Mouse (Mus musculus) heart, embryonic 16.5 days (tissue): Measurements from ENCODE around the gene Wasf2. TPM values are rescaled to one million over a fixed set of nuclear protein-coding genes. Genes with fewer than 3 reads are reported as not detected.

Experiments
- ATAC-seq: fragments of 200-750 bp; cut with Nextera tagmentation; replicated peaks from 2 replicates; pipeline ENCODE4 v1.8.0; 2017; ENCODE audit warnings: moderate number of reproducible peaks; ENCODE audit not compliant: insufficient read depth, low FRiP score; ENCODE audit errors: extremely low read depth
- H3K27ac ChIP-seq: fragments of 300-500 bp; sonication (generic); 2 replicates; pipeline ENCODE4 v1.5.1; 2014; ENCODE audit warnings: mild to moderate bottlenecking, low read length, control low read depth, moderate library complexity
- H3K27me3 ChIP-seq: fragments of 300-500 bp; sonication (generic); 2 replicates; pipeline ENCODE4 v1.6.1; 2014; ENCODE audit warnings: low read length, mixed read lengths; ENCODE audit not compliant: control insufficient read depth, insufficient read depth
- H3K36me3 ChIP-seq: fragments of 300-500 bp; sonication (generic); 2 replicates; pipeline ENCODE4 v1.6.1; 2014; ENCODE audit not compliant: control insufficient read depth, insufficient read depth
- H3K4me1 ChIP-seq: fragments of 300-500 bp; sonication (generic); 2 replicates; pipeline ENCODE4 v1.6.1; 2014; ENCODE audit warnings: low read length, mixed read lengths; ENCODE audit not compliant: control insufficient read depth, insufficient read depth
- H3K4me2 ChIP-seq: fragments of 300-500 bp; sonication (generic); 2 replicates; pipeline ENCODE4 v1.6.1; 2014; ENCODE audit warnings: low read depth, mild to moderate bottlenecking, control low read depth, low read length
- H3K4me3 ChIP-seq: fragments of 300-500 bp; sonication (generic); 2 replicates; pipeline ENCODE4 v1.5.1; 2014; ENCODE audit warnings: mild to moderate bottlenecking, control low read depth, low read length
- H3K9ac ChIP-seq: fragments of 300-500 bp; sonication (generic); 2 replicates; pipeline ENCODE4 v1.6.1; 2014; ENCODE audit warnings: low read length, control low read depth
- H3K9me3 ChIP-seq: fragments of 300-500 bp; sonication (generic); replicated peaks from 2 replicates; pipeline ENCODE4 v1.6.1; 2016; ENCODE audit warnings: low read length; ENCODE audit not compliant: control insufficient read depth
- WGBS: fragments of 180-500 bp; shearing (Covaris S2); extraction: QIAGEN DNeasy Blood & Tissue Kit; methylation state at CpG from one replicate; pipeline ENCODE4 v1.1.7; 2014; 5-methylcytosine and 5-hydroxymethylcytosine counted together
- polyA plus RNA-seq: library from polyadenylated mRNA; unstranded; fragments of >200 nt; fragmentation: Nextera tagmentation; extraction: Ambion mirVana; gene quantifications from 2 replicates; pipeline ENCODE4 v1.2.1, GENCODE M21; 2015

Wasf2 gene
- polyA plus RNA-seq, 1 experiment from 2014 or later = 45.0 TPM

- Histone ChIP-seq H3K4me2 (no peak overlapping the region), H3K4me3 (no peak overlapping the region), H3K9me3 (no peaks in the 10 kb centered on the region; the same call in 1 of the 2 replicates), H3K36me3 (peaks cover 4% of the 10 kb centered on the region; the same call in 1 of the 2 replicates), H3K9ac (no peak overlapping the region), H3K27me3 (no peaks in the 10 kb centered on the region), H3K27ac (no peak overlapping the region; the same call in 1 of the 2 replicates), H3K4me1 (peaks cover 74% of the 10 kb centered on the region)
- WGBS = 75% methylated on average over 4 of the region's 4 CpGs
- ATAC-seq = no peak
Measured at GRCm38 (mm10) chr4:133172451-133172850, 42.1 kb downstream of the Wasf2 start.

- H3K9ac ChIP-seq = no peak overlapping the region
- WGBS = 20% methylated on average over 4 of the region's 4 CpGs
- H3K4me1 ChIP-seq = peaks cover 70% of the 10 kb centered on the region
- H3K27ac ChIP-seq = peak overlapping the region; percentile 84
- peak overlapping the region; percentile 41 for H3K4me2 ChIP-seq
- peak overlapping the region; percentile 26 for H3K4me3 ChIP-seq
- H3K36me3 ChIP-seq = peaks cover 8% of the 10 kb centered on the region; the same call in 1 of the 2 replicates
- ATAC-seq = 0 out of 2 replicates have a peak, but pooled peaks have one; percentile 19
- H3K9me3 ChIP-seq = no peaks in the 10 kb centered on the region; the same call in 1 of the 2 replicates
- no peaks in the 10 kb centered on the region for H3K27me3 ChIP-seq
Measured at GRCm38 (mm10) chr4:133174361-133174760, 44.1 kb downstream of the Wasf2 start.

GRCm38 (mm10) chr4:133175274-133175673 lies 45.0 kb downstream of the Wasf2 start:
- no peaks in the 10 kb centered on the region for H3K27me3 ChIP-seq
- no peak for ATAC-seq
- no peak overlapping the region for H3K4me2 ChIP-seq
- H3K4me3 ChIP-seq = no peak overlapping the region
- H3K4me1 ChIP-seq = peaks cover 61% of the 10 kb centered on the region
- peaks cover 8% of the 10 kb centered on the region; the same call in 1 of the 2 replicates for H3K36me3 ChIP-seq
- 0 out of 2 replicates have a peak overlapping the region, but pooled peaks have one; percentile 2 for H3K27ac ChIP-seq
- H3K9me3 ChIP-seq = no peaks in the 10 kb centered on the region; the same call in 1 of the 2 replicates
- H3K9ac ChIP-seq = no peak overlapping the region
- WGBS = 68% methylated on average over 7 of the region's 7 CpGs

DNA sequence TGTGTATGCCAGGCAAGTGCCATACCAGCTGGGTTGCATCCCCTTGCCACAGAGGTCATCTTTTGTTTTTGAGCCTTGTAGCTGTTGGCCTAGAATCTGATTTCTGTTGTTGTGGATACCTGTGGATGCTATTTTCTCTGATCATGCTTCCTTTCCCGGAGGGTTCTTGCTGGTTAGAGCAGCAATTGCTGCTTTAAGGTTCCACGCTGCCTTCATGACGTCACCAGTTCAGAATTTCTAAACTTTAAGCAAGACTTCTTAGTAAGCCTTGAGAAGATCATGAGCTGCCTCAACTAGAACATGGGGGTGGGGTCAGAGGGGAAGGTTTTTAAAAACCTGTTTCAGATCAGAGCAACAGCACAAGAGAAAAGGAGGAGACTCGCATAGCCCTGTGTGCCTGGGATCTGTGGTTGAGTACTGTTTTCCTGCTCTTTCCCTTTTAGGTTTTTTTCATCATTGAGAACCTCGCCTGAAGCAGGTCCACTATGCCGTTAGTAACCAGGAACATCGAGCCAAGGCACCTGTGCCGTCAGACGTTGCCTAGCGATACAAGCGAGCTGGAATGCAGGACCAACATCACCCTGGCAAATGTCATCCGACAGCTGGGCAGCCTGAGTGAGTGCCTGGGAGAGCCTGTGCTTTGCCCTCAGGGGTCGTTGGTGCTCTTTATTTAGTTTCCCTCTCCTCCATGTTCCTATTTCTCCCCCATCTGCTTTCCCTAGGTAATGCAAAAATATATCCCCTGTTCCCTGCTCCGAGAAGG lies 45.9 kb downstream of the Wasf2 start:
- Histone ChIP-seq H3K4me3 (no peak overlapping the region), H3K27ac (peak overlapping the region; percentile 76), H3K9me3 (no peaks in the 10 kb centered on the region; the same call in 1 of the 2 replicates), H3K4me1 (peaks cover 51% of the 10 kb centered on the region), H3K9ac (no peak overlapping the region; the same call in 1 of the 2 replicates), H3K4me2 (peak overlapping the region; percentile 39; the same call in 1 of the 2 replicates), H3K27me3 (no peaks in the 10 kb centered on the region), H3K36me3 (peaks cover 10% of the 10 kb centered on the region)
- ATAC-seq = peak; percentile 72
- WGBS = 34% methylated on average over 14 of the region's 14 CpGs

DNA sequence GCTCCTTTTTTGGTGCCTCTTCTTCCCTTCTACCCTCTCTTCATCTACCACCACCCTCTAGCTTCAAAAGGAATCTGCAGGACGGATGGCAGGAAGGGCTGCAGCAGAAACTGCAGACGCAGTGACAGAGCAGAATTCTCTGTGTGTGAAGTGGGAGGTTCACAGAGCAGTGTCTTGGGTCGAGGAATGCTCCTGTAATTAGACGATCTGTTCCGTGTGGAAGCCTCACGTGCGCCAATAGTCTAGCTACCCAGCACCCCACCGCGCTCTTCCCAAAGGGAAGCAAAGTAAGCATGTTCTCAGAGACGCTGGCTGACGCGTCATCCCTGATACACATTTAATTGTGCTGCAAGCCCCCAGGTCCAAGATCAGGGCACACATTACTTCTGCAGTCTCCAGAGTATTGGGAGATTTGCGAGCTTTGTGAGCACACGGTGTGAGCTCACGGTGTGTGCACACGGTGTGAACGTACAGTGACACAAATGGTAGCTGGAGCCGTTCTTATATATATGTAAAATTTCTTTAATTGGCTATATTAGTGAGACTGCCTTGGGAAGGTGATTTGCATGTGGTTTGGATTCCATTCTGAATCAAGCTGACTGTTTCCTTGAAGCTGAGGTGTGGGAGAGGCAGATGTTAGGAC lies 46.6 kb downstream of the Wasf2 start:
- H3K36me3 ChIP-seq = peaks cover 16% of the 10 kb centered on the region
- H3K27ac ChIP-seq = peak overlapping the region; percentile 76
- no peaks in the 10 kb centered on the region; the same call in 1 of the 2 replicates for H3K9me3 ChIP-seq
- ATAC-seq = peak; percentile 1; the same call in 1 of the 2 replicates
- 65% methylated on average over 18 of the region's 18 CpGs for WGBS
- peak overlapping the region; percentile 39; the same call in 1 of the 2 replicates for H3K4me2 ChIP-seq
- peaks cover 47% of the 10 kb centered on the region for H3K4me1 ChIP-seq
- H3K9ac ChIP-seq = peak overlapping the region; percentile 13; the same call in 1 of the 2 replicates
- H3K4me3 ChIP-seq = no peak overlapping the region
- no peaks in the 10 kb centered on the region for H3K27me3 ChIP-seq

DNA sequence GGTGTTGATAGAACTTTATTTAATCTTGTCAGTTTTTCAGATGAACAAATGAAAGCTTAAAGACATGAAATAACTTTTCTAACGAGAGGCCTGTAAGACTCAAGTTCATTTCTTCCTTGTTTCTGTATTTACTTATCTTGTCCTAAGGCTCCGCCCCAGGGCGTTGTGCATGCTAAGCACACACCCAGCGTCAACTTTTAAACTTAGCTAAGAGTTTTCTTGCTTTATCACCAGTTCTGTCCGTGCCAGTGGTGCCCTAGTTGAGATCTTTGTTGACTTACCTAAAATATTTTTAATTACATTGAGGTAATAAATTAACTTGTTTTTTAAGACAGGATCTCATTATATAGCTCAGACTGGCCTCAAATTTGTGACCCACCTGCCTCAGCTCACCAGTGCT lies 48.0 kb downstream of the Wasf2 start:
- Histone ChIP-seq H3K27me3 (no peaks in the 10 kb centered on the region), H3K4me2 (no peak overlapping the region), H3K9ac (no peak overlapping the region), H3K4me1 (peaks cover 41% of the 10 kb centered on the region), H3K27ac (no peak overlapping the region), H3K36me3 (peaks cover 16% of the 10 kb centered on the region), H3K9me3 (no peaks in the 10 kb centered on the region), H3K4me3 (no peak overlapping the region)
- ATAC-seq = no peak
- WGBS = 69% methylated on average over 5 of the region's 5 CpGs

DNA sequence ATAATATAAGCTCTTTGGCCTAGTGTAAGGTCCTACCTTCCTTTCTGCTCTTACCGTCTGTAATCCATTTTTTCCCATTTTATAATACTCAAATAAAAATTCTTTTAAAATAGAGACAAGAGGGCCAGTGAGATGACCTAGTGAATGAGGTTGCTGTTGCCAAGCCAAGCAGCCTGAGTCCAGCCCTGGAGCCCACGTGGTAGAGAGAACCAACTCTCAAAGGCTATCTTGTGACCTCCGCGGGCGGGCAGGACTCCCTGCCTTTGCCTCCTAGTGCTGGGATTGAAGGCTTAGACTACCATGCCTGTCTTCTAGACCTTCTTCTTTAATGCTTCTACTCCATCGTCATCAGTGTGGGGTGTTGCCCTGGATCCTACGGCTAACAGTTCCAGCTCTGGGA lies 49.0 kb downstream of the Wasf2 start:
- peaks cover 16% of the 10 kb centered on the region for H3K36me3 ChIP-seq
- H3K4me1 ChIP-seq = peaks cover 42% of the 10 kb centered on the region
- H3K4me2 ChIP-seq = no peak overlapping the region
- ATAC-seq = no peak
- H3K4me3 ChIP-seq = no peak overlapping the region
- H3K27ac ChIP-seq = no peak overlapping the region
- 86% methylated on average over 7 of the region's 7 CpGs for WGBS
- H3K9ac ChIP-seq = no peak overlapping the region
- H3K9me3 ChIP-seq = no peaks in the 10 kb centered on the region
- no peaks in the 10 kb centered on the region for H3K27me3 ChIP-seq

DNA sequence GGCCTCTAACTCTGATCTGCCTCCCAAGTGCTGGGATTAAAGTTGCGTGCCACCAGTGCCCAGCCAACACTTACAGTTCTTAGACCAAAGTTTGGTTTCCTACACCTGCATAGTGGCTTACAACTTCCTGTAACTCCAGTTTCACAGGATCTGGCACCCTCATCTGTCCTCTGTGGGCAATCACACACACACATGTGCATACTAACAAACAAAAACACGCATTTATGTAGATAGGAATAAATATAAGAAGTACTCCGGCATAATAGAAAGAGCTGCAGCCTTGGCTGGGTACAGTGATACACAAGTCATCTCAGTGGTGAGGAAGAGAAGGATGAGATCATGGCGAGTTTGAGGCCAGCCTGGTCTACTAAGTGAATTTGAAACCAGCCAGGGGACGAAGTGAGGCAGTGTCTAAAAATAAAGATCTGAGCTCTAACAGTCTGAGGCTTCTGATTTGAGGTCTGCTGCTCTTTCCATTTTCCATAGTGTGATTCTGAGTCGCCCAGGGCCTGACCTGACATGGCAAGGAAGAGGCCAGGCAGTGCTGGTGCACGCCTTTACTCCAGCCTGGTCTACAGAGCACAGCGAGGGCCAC lies 52.2 kb downstream of the Wasf2 start:
- Histone ChIP-seq H3K9me3 (no peaks in the 10 kb centered on the region), H3K4me2 (no peak overlapping the region), H3K4me1 (peaks cover 34% of the 10 kb centered on the region), H3K9ac (no peak overlapping the region), H3K27ac (0 out of 2 replicates have a peak overlapping the region, but pooled peaks have one; percentile 6), H3K27me3 (no peaks in the 10 kb centered on the region), H3K4me3 (no peak overlapping the region), H3K36me3 (peaks cover 30% of the 10 kb centered on the region)
- 73% methylated on average over 8 of the region's 8 CpGs for WGBS
- ATAC-seq = no peak
